Mouse (Mus musculus) G1E (cell line): ENCODE data around the gene Ankrd66.

ENCODE experiments used
- CTCF ChIP-seq: IDR thresholded peaks from 2 replicates; pipeline ENCODE4 v1.5.1; 2012; ENCODE audit warnings: low read depth, low read length, inconsistent platforms, mixed read lengths
- GATA1 ChIP-seq: IDR thresholded peaks from 2 replicates; pipeline ENCODE4 v1.6.1; 2012; ENCODE audit warnings: borderline replicate concordance, low read length, inconsistent platforms, mixed read lengths
- GATA2 ChIP-seq: IDR thresholded peaks from 2 replicates; pipeline ENCODE4 v1.6.1; 2012; ENCODE audit warnings: low read depth, low read length, inconsistent platforms, borderline replicate concordance
- POLR2AphosphoS5 ChIP-seq: IDR thresholded peaks from 2 replicates; pipeline ENCODE4 v1.6.1; 2012; ENCODE audit warnings: low read depth, low read length, inconsistent platforms; ENCODE audit not compliant: insufficient replicate concordance

DNA sequence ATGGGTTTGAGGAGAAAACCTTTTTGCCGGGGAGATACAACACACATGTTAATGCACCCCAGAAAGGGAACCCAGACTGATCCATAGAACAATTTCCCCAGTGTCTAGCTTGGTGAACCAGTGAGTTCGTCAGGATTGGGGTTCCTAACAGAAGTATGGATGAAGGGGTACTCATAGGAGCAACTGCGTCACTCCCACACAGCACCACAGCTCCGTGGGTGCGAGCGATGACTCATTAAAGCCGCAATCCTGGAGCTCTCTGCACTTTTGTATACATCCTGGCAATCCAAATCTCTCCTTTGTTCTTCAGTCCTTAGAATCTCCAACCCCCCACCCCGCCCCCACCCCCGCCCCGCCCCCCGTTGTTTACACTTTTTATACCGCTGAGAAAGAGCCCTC lies 24.2 kb upstream of the Ankrd66 start:
- TF ChIP-seq CTCF (no peak), GATA1 (no peak), GATA2 (no peak), POLR2AphosphoS5 (no peak)
